Mouse (Mus musculus) liver, embryonic 14 days (tissue): ENCODE data around the gene Gm21812. TPM values are rescaled to one million over a fixed set of nuclear protein-coding genes. Genes with fewer than 3 reads are reported as not detected.

ENCODE experiments used
- polyA plus RNA-seq: library from polyadenylated mRNA; depleted of rRNA; stranded (reverse); fragments of >200 nt; gene quantifications from 2 replicates; pipeline ENCODE4 v1.2.3, GENCODE M21; 2012; rRNA removed

Gm21812 gene
- not detected in 2 replicates for polyA plus RNA-seq

GRCm38 (mm10) chrY:9347084-9347483 is at the start of gene Gm21812:
Gm21812 (minus strand) TSS chrY:9347184.

Other genes with a start within 250 kb of the Gm21812 start
- gene Gm21292, start 213.3 kb downstream of the Gm21812 start, polyA plus RNA-seq, result not detected in 2 replicates
- not detected in 2 replicates for gene Gm21721, start 145.0 kb downstream of the Gm21812 start, polyA plus RNA-seq
- gene Gm21874, start 69.0 kb upstream of the Gm21812 start, polyA plus RNA-seq, result not detected in 2 replicates